Mouse (Mus musculus): Measurements from ENCODE around the gene Kmt5c.

- TF ChIP-seq CTCF (IDR thresholded peaks at IDR 0.05) (no peak), EP300 (IDR thresholded peaks at IDR 0.05) (no peak)
These were observed 8.4 kb downstream of the Kmt5c start for GRCm38 (mm10) chr7:4748321-4748720.
